Mouse (Mus musculus) liver, embryonic 18 days (tissue): ENCODE measurements around the gene Armcx5. TPM values are rescaled to one million over a fixed set of nuclear protein-coding genes. Genes with fewer than 3 reads are reported as not detected.

Source experiments
- polyA plus RNA-seq: library from polyadenylated mRNA; depleted of rRNA; stranded (reverse); fragments of >200 nt; gene quantifications from 2 replicates; pipeline ENCODE4 v1.2.3, GENCODE M21; 2012; rRNA removed

Gene Armcx5
- 1.5 and 1.6 TPM in 2 replicates for polyA plus RNA-seq

GRCm38 (mm10) chrX:135742304-135743055 lies at the start of gene Armcx5, which contains the start of gene Gprasp1:
Armcx5 (plus strand) TSS chrX:135742733.
Gprasp1 (plus strand) TSS chrX:135742733.

GRCm38 (mm10) chrX:135693633-135694032 lies 48.9 kb upstream of the Armcx5 start, which contains the start of gene Tcp11x2:
Tcp11x2 (minus strand) TSS chrX:135693790.

GRCm38 (mm10) chrX:135725161-135725560 lies 17.4 kb upstream of the Armcx5 start, which contains the start of gene Tmsb15a:
Tmsb15a (minus strand) TSS chrX:135725261.

Other genes starting within 250 kb of the Armcx5 start
- not detected in 2 replicates for gene AV320801, start 248.1 kb upstream of the Armcx5 start, polyA plus RNA-seq
- 0.14 and 0.20 TPM in 2 replicates for gene Nxf7, start 144.0 kb upstream of the Armcx5 start, polyA plus RNA-seq
- gene Prame, start 115.0 kb upstream of the Armcx5 start, polyA plus RNA-seq, result not detected in 2 replicates
- not detected in 2 replicates for gene Tcp11x2, start 48.9 kb upstream of the Armcx5 start, polyA plus RNA-seq
- gene Tmsb15a, start 17.5 kb upstream of the Armcx5 start, polyA plus RNA-seq, result not detected in 2 replicates
- 5.2 and 5.4 TPM in 2 replicates for gene Gprasp1, start within 50 bp of the Armcx5 start, polyA plus RNA-seq
- gene Bhlhb9, start 54.9 kb downstream of the Armcx5 start, polyA plus RNA-seq, result 8.2 and 8.6 TPM in 2 replicates
- 0.89 and 0.99 TPM in 2 replicates for gene Gprasp2, start 96.3 kb downstream of the Armcx5 start, polyA plus RNA-seq